Mouse (Mus musculus): ENCODE data around the gene Jmjd8. TPM values are rescaled to one million over a fixed set of nuclear protein-coding genes. Genes with fewer than 3 reads are reported as not detected.

The Jmjd8 gene
- 37.1 and 44.5 TPM in 2 replicates for polyA plus RNA-seq (2015; fragmentation: Nextera tagmentation; extraction: Ambion mirVana)

DNA sequence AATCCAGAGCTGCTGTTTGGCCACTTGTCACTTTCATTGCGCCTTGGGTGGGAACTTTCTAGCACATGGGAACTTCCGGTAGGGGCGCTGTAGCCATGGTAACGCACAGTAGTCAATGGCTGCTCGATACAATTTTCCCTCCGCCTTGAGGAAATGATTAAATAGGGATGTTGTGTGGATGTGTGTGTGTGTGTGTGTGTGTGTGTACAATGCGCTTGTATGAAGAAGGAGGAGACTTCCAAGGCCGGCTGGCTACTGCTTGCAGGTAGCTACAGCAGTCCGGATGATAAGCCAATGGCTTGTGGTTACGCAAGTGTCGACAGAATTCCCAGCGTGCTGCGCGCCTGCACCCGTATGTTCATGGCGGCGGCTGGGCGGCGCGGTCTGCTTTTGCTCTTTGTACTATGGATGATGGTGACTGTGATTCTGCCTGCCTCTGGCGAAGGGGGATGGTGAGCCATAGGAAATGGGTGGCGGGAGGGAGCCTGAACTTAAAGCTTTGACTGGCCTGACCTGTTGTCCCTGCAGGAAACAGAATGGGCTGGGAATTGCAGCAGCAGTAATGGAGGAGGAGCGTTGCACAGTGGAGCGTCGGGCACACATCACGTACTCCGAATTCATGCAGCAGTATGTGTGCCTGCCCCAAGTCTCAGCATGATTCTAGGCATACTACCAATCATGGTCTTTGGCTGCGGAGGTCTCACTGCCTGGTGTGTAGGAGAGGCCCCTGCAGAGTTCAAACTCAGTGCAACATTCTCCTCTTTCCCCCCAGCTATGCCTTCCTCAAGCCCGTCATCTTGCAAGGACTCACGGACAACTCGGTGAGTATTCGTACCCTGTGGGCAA, at the start of gene Jmjd8:
Gene Jmjd8, plus strand, starts transcription at position 156 of the 846 bp plus-strand sequence.

DNA sequence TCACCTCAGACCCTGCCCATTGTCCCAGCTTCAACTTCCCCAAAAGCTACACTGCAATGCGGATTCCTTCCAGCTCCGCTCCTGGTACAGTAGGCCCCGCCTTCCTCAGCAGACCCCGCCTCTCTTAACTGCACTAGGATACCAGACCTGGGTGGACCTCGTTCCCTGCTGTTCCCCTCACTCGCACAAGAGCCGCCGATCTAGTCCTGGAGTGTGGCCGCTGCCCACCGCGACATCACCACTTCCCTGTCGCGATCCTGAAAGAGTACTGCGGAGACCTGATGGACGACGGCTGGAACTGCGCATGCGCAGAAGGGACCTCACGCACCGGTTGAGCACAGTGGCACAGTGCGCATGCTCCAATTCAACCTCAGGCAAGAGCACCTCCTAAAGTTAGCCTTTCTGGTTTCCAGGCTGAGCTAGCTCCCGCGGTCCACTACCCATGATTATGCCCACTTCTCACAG, 43.4 kb upstream of the Jmjd8 start, which contains the start of gene Haghl:
Gene Haghl, minus strand, starts transcription at position 393 of the 465 bp plus-strand sequence.

DNA sequence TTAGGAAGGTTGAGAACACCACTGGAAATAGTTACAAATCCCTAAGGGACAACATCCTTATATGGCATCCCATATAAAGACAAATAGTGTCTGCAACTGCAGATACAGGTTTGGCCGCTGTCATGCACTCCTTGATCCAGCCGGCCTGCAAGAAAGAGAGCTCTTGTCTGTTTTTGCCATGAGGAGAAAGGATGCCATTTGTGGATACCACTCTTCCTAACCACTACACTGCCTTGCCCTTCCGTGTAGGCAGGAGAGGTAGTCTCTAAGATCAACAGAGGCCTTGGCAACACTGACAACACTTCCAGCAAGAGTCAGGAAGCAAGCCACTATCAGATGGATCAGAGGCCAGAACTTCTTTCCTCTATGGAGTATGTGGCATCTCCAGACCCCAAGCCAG, 42.4 kb upstream of the Jmjd8 start, which contains the start of gene Ccdc78:
Gene Ccdc78, plus strand, starts transcription at position 301 of the 400 bp plus-strand sequence.

DNA sequence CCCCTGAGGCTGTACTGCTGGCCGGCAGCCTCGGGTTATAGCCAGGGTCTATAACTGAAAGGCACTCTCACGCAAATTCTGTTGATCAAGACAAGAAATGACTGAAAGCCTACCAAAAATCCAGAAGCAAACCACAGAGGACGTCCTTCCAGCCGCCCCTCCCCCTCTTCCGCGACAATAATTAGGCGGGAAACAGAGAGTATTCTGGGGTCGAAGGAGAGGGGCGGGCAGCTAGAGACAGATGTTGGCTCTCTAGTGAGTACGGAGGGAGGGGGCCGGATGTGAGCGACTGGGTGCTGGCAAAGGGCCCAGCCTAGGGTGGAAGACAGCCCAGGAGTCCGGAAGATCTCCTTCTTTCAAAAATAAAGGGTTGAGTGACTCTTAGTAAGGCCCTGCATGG, 36.1 kb upstream of the Jmjd8 start, which contains the start of gene Fam173a:
Gene Fam173a, minus strand, starts transcription at position 287 of the 400 bp plus-strand sequence.

DNA sequence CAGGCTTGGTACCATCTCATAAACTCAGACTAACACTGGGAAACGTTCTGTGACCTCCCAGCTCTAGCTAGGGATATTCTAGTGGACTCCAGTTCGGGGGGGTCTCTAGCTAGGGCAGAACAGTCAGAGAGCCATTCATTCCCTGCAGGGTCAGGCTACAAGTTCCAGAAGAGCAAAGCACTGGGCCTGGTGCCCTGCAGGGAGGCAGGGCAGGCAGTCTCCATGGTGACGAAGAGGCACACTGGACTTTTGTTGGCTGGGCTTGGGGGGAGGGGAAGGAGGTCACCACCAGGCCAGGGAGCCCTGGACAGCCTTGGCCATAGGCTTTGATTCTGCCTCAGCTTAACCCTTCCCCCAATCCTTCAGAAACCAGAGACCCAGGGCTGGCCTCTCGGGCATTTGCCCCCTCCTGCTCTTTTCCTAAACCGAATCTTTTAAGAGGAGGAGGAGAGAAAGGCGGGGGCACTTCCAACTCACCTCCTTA, 33.0 kb upstream of the Jmjd8 start, which contains the start of gene AC134908.4:
Gene AC134908.4, minus strand, starts transcription at position 51 of the 484 bp plus-strand sequence.

DNA sequence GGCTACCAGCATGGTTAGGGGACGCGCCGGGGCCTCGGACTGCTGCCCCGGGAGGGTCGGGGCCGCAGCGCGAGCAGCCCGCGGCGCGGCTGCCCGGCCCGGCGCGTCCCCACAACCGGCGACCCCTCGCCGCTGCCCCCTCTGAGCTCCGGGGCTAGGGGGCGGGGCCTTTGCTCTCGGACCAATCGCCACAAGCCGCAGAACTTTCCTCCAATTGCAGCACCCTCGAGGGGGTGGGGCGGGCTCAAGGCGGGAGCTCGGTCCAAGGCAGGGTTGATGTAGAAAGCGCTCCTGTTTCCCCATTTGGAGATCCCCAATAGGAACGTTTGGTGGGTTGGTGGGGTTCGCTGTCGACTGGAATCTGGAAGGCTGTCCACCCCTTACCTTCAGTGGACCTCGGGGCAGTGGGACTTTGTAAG, 31.7 kb upstream of the Jmjd8 start, which contains the start of gene Metrn:
Gene Metrn, minus strand, starts transcription at position 186 of the 419 bp plus-strand sequence.

DNA sequence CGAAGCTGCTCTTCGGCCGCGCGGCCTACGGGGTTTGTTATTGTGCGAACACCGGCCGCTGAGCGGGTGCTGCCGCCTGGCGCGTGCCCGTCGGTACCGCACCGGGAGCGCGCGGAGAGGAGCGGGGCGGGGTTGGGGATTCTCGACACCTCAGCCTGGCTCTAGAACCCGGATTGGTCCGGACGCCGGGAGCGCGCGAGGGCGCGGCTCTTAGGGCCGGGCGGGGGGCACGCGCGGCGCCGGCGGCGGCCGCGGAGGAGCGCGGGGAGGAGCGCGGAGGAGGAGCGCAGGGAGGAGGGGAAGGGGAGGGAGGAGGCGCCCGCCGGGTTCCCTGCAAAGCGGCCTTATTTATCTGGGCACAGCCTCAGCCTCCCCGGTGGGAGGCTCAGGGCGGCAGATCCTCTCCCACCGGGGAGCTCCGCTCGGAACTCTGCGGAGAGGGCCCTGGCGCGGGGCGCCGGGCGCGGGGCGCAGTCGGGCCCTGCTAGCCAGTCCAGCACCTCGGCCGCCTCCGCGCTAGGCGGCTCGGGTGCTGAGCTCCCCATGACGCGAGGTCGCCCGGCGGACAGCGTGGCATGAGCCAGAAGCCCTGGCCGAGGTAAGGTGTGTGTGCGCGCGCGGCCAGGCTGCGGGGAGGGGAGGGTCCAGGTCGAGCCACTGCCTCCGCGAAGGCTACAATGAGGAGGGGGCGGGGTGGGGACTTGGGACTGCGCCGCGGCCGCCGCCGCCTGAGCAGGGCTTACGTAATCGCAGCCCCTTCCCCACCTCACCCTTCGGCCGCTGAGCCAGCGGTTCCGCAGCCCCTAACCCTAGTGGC, 19.7 kb upstream of the Jmjd8 start, which contains the start of gene Fbxl16:
Gene Fbxl16, plus strand, starts transcription at position 297 of the 817 bp plus-strand sequence.

DNA sequence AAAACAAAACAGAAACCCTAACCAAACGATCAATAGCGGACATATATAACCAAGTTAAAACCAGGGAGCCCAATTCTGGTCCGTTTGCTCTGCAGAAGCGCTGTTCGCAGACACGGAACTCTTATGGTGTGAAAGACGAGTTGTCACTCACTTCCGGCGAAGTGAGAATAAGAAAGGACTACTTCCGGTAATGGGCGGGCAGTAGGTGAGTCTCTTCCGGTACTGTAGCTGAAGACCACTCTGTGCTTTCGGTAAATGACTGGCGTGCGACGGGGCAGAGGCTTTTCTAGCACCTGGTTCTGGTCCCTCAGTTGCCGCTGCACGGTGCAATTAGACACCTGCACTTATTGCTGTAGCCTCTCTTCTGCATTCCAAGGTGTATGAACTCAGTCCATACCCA, 5.2 kb upstream of the Jmjd8 start, which contains the start of gene Wdr24:
Gene Wdr24, plus strand, starts transcription at position 176 of the 400 bp plus-strand sequence.

DNA sequence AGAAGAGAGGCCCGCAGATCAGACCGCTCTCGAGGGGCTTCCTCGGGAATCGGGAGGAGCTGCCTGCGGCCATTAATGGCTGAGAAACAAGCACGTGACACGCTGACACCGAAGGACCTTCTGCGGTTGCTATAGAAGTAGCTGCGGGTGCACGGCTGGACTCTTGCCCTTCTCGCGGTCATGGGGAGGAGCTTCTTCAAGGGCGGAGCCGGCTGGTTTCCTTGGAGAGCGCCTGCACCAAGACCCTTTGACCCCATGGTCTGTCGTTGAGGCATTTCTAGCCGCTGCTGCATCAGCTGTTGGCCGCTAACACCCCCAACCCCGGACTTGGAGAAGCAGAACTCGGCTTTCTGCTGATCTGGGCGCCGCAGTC, 4.6 kb downstream of the Jmjd8 start, which contains the start of gene Stub1:
Gene Stub1, minus strand, starts transcription at position 114 of the 373 bp plus-strand sequence.

DNA sequence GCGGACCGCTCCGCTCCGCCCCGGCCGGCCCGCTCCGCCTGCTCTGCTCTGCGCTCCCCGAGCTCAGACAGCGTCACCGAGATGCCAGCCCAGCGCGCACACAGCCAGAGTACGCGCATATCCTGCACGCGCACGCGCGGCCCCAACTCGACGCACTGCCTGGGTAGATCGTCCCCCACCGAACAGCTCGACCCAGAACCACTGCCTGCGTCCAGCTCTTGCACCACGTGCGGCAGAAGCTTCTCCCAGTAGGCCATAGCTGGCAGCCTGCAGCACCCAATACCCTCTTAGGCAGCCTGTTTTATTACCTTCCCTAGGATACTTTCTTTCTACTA, 8.4 kb downstream of the Jmjd8 start, which contains the start of gene Rhbdl1:
Gene Rhbdl1, minus strand, starts transcription at position 220 of the 335 bp plus-strand sequence.

DNA sequence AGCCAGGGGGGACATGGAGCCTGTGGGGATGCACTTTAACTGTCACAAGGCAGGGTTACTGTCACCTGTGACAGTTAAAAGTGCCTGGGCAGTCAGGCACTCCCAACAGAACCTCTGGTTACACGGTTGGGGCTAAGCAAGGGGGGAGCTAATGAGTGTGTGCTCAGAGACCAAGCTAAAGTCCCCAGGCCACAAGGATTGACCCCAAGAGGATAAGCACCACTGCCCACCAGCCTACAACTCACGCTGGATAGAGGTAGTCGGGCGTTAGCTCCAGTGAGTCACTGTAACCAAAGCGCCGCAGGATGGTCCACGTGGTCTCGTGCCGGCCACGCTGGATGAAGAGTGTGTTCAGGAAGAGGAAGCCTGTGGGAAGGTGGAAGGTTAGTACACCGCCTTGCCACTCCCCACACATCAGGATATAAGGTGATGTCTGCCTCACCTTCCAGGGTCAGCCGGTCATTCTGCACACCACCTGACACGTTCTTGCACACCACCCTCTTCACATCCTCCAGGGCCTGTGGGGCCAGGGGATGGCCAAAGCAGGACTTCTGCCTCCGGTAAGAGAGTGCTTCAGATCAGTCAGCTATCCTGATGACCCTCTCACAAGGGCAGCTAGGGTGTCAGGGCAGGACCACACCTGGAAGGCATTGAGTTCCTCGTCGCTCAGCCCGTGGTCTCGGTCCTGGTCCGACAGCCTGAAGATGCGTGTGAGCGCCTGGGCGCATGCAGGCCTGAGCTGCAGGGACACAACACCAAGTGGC, 12.6 kb downstream of the Jmjd8 start, which contains the start of gene Gm20683:
Gene Gm20683, minus strand, starts transcription at position 647 of the 764 bp plus-strand sequence.

DNA sequence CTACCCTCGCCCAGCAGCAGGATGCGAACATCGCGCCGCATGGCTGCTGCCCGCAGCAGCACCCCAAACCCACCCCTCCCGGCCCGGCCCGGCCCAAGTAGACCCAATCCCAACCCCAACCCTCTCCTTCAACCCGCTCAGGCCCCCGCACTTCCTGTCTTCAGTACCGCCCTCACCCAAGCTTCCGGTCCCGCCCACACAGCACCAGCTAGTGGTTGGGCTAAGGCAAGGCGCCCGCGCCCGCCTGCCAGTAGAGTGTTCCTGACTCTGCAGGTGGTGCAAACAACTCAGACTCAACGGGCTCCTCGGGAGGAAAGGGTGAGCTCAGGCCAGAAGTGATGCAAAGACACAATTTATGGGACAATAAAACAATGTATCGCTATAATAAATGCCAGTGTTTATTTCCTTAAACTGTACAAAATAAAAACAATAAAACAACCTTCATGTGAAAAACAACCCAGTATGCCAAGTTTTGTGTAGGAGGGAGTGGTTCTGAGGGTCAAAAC, 15.8 kb downstream of the Jmjd8 start, which contains the start of gene Rhot2:
Gene Rhot2, minus strand, starts transcription at position 456 of the 506 bp plus-strand sequence.

DNA sequence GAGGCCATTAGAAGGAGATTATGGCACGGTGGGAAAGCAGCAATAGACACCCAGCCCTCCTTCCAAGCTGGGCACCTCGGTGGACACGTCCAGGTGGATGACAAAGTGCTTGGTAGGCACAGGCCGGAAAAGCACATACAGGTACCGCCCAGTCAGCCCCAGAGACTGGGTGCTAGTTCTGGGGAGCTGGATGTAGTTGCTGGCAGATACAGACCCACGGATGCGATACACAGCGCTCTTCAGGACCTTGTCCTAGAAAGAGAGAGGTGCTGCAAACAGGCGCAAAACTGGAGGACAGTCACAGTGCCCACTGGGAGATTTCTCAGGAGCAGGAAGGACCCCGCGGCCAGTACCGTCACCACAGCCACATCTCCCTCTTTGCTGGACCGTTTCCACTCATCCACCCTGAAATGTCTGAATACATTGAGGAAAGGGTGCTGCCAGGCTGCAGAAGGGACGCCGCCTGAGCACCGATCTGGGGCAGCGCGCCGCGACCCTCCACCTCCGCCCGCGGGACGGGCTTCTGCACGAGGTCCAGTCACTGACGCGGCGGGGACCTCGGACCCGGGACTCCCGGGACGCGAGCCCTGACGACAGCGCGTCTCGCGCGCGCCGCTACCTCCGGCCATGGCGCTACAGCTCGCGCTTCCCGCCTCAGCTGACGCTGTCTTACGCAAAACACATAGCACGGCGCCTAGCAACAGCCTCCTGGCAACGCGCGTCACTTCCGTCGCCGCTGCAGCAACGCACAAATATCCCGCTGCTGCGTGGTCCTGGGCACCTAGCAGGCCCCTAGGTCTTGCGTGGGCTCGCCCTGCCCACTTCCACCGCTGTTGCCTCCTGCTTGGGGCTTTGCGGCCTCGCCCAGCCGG, 32.4 kb downstream of the Jmjd8 start, which contains the start of gene Wdr90:
Gene Wdr90, minus strand, starts transcription at position 670 of the 872 bp plus-strand sequence.

DNA sequence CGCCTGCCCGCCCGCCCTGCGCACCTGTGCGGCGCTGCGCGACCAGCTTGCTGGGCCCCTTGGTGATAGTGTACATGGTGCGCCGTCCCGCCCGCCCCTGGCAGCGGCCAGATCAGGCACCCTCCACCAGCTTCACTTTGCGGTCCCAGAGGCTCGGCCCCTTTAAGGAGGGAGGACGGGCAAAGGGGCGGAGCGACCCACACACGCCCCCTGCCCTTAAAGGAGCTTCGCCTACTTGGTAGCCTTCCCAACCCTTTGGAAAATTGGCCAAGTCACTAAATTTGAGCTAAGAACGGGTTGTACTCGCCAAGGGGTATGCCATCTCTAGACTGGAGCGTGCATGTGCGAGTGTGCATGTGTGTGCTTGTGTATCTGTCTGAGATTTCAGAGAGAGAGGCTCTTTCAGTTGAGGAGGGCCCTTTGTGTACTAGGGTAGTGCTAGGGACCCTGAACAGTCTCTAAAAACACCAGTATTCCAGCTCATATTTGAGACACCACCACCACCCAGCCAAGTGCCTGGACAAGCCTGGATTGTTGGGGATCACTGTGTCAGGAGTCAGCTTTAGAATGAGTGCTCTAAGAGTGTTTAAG, 40.0 kb downstream of the Jmjd8 start, which contains the start of gene Mcrip2:
Gene Mcrip2, minus strand, starts transcription at position 164 of the 591 bp plus-strand sequence.

DNA sequence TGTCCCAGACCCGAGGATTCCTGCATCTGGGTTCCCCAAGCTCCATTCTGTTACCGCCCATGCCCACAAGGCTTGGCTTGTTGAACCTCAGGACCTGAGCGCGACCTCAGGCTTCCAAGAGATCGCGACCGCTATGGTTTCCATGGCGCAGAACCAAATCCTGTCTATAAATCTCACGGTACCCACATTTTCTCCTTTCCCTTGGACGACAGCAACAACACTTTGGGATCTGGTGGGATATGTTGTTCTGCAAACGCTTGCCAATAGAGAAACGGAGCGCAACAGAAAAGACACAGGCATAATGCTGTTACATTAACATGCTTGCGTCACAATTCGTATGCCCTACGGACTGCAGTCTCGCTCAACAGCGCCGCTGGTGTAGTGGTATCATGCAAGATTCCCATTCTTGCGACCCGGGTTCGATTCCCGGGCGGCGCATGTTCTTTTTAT, 46.1 kb downstream of the Jmjd8 start, which contains the start of gene Mettl26:
Gene Mettl26, plus strand, starts transcription at position 354 of the 450 bp plus-strand sequence.

DNA sequence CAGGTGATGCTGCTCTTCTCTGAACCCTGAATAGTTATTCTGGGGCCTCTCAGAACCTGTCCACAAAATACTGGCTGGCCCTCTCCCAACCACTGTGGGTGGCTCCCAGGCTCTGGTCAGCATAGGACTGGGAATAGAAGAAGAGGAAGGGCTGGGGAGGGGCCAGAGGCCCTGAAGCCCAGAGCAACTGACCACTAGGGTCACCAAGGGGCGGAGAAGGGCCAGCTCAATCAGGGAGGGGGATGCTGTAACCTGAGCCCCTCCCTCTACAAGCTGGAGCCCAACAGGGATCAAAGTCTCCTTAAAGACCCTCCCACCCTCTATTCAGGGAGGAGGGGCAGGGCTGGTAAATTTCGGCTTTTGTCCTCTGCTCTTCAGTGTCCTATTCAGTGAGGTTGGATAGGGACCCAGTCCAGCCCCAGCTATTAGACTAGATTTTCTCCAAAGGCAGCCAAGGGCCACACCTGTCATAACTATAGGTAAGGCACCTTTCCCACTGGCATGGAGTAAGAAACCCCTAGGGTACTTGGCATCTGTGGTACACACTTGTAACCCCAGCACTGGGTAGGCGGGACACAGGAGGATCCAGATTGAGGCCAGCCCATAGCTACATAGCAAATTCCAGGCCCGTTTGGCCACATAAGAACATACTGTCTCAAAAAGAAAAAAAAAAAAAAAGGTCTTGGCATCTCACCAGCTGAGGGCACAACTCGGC, 51.7 kb downstream of the Jmjd8 start, which contains the start of gene Wfikkn1:
Gene Wfikkn1, minus strand, starts transcription at position 663 of the 715 bp plus-strand sequence.

Data from neural tube, postnatal 0 days (tissue).